Mouse (Mus musculus) hindbrain, postnatal 0 days (tissue): Measurements from ENCODE around the gene Zdhhc1. TPM values are rescaled to one million over a fixed set of nuclear protein-coding genes. Genes with fewer than 3 reads are reported as not detected.

Source experiments
- ATAC-seq: fragments of 200-750 bp; cut with Nextera tagmentation; 2 replicates; pipeline ENCODE4 v1.8.0; 2017; ENCODE audit warnings: mild to moderate bottlenecking, moderate TSS enrichment, moderate library complexity
- DNase-seq: peaks from one replicate; pipeline ENCODE4 v3.0.0-alpha.2; 2015; ENCODE audit warnings: low spot score
- H3K27ac ChIP-seq: fragments of 300-500 bp; sonication (generic); 2 replicates; pipeline ENCODE4 v1.5.1; 2014; ENCODE audit warnings: mild to moderate bottlenecking
- H3K27me3 ChIP-seq: fragments of 300-500 bp; sonication (generic); 2 replicates; pipeline ENCODE4 v1.6.1; 2014; ENCODE audit warnings: low read length, mixed read lengths; ENCODE audit not compliant: insufficient read depth
- H3K36me3 ChIP-seq: fragments of 300-500 bp; sonication (generic); 2 replicates; pipeline ENCODE4 v1.6.1; 2014; ENCODE audit warnings: low read length, mixed read lengths; ENCODE audit not compliant: insufficient read depth
- H3K4me1 ChIP-seq: fragments of 300-500 bp; sonication (generic); 2 replicates; pipeline ENCODE4 v1.6.1; 2014; ENCODE audit warnings: antibody characterized with exemption, low read length, mixed read lengths; ENCODE audit not compliant: insufficient read depth
- H3K4me2 ChIP-seq: fragments of 300-500 bp; sonication (generic); 2 replicates; pipeline ENCODE4 v1.6.1; 2014; ENCODE audit warnings: low read depth, mild to moderate bottlenecking, low read length, moderate library complexity, mixed read lengths
- H3K4me3 ChIP-seq: fragments of 300-500 bp; sonication (generic); 2 replicates; pipeline ENCODE4 v1.5.1; 2014; ENCODE audit warnings: low read length
- H3K9ac ChIP-seq: fragments of 300-500 bp; sonication (generic); replicated peaks from 2 replicates; pipeline ENCODE4 v1.6.1; 2014; ENCODE audit warnings: mild to moderate bottlenecking, low read length, moderate library complexity, mixed read lengths
- H3K9me3 ChIP-seq: fragments of 300-500 bp; sonication (generic); 2 replicates; pipeline ENCODE4 v1.6.1; 2016; ENCODE audit warnings: low read length, mixed read lengths
- CTCF ChIP-seq: IDR thresholded peaks from 2 replicates; pipeline ENCODE4 v1.5.1; 2016; ENCODE audit warnings: antibody characterized with exemption, control low read depth, low read depth
- WGBS: fragments of 180-500 bp; shearing (Covaris S2); extraction: QIAGEN DNeasy Blood & Tissue Kit; methylation state at CpG from one replicate; pipeline ENCODE4 v1.1.7; 2014; 5-methylcytosine and 5-hydroxymethylcytosine counted together
- polyA plus RNA-seq: library from polyadenylated mRNA; unstranded; fragments of >200 nt; fragmentation: Nextera tagmentation; extraction: Ambion mirVana; gene quantifications from 2 replicates; pipeline ENCODE4 v1.2.1, GENCODE M21; 2015
- total RNA-seq: library from RNA; depleted of rRNA; stranded (reverse); fragments of >200 nt; gene quantifications from 2 replicates; pipeline ENCODE4 v1.2.3, GENCODE M21; 2014

Gene Zdhhc1
- total and polyA plus RNA-seq, 2 experiments from 2014 or later, result 31.3 to 54.2 TPM

DNA sequence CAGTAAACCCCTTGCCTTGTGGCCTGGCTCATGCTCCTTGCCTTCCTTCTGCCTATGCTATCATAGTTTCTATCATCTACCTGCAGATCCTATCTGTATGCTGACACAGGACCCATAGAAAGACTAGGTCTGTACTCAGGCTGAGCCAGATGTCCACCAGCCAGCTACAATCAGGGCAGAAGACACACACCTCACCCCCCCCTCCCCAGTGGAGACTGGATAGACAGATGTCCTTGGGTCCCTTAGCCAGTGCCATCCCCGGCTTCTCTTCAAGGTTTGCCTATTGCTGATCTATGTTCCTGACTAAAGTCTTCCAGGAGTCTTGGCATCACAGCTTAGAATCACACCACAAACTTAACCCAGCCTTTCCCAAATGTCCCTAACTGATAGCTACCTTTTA, 31.5 kb upstream of the Zdhhc1 start:
- Histone ChIP-seq H3K36me3 (peaks cover 13% of the 10 kb centered on the region; the same call in 1 of the 2 replicates), H3K4me3 (no peak overlapping the region), H3K9ac (no peak overlapping the region), H3K27me3 (no peaks in the 10 kb centered on the region), H3K27ac (no peak overlapping the region), H3K4me2 (no peak overlapping the region), H3K4me1 (no peaks in the 10 kb centered on the region), H3K9me3 (no peaks in the 10 kb centered on the region)
- TF ChIP-seq CTCF, result no peak
- DNase-seq (no peak), ATAC-seq (no peak)
- WGBS, result 95% methylated on average over 1 of the region's 1 CpGs

DNA sequence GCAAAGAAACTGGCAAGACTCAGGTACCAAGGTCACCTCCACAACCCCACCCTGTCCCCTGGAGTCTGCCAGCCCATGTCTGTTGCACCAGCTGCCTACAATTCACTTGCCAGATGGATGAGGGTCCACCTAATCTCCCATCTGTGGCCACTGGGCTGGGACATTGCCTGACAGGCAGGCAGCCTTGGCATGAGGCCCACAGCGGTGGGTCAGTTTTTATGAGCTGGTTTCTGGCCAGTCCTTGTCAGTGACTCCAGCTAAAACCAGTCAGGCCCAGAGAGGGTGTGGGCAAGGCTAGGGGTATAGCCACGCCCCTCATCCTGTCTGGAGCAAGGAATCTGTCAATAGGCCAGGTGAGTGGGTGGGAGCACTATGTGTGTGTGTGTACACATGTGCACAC, 30.4 kb upstream of the Zdhhc1 start:
- DNase-seq (peak; percentile 72), ATAC-seq (peak; percentile 68)
- Histone ChIP-seq H3K27me3 (no peaks in the 10 kb centered on the region), H3K27ac (no peak overlapping the region), H3K36me3 (peaks cover 21% of the 10 kb centered on the region; the same call in 1 of the 2 replicates), H3K4me3 (no peak overlapping the region), H3K4me2 (no peak overlapping the region), H3K4me1 (no peaks in the 10 kb centered on the region), H3K9ac (no peak overlapping the region), H3K9me3 (no peaks in the 10 kb centered on the region)
- TF ChIP-seq CTCF, result no peak
- WGBS, result 65% methylated on average over 2 of the region's 2 CpGs

DNA sequence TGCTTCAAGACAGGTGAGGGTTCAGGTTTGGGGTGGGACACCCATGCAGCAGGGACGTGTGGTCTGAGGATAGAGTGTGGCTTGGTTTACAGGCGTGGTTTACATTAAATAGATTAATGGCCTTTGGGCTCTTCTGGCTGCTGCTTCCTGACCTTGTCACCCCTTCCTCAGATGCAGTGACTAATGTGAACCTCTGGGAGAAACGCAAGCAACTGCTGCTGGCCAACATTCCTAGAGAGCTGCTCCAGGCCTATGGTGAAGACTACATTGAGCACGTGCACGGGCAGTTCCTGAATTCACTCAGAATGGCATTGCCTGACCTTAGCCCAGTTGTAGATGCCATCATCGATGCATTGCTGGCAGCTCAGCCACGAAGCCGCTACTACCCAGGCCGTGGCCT, 26.2 kb upstream of the Zdhhc1 start:
- Histone ChIP-seq H3K36me3 (peaks cover 9% of the 10 kb centered on the region; the same call in 1 of the 2 replicates), H3K27me3 (no peaks in the 10 kb centered on the region), H3K9me3 (no peaks in the 10 kb centered on the region), H3K4me2 (no peak overlapping the region), H3K9ac (no peak overlapping the region), H3K4me3 (no peak overlapping the region), H3K4me1 (no peaks in the 10 kb centered on the region; the same call in 1 of the 2 replicates), H3K27ac (no peak overlapping the region)
- WGBS, result 81% methylated on average over 9 of the region's 9 CpGs
- DNase-seq (no peak), ATAC-seq (no peak)
- TF ChIP-seq CTCF, result no peak

DNA sequence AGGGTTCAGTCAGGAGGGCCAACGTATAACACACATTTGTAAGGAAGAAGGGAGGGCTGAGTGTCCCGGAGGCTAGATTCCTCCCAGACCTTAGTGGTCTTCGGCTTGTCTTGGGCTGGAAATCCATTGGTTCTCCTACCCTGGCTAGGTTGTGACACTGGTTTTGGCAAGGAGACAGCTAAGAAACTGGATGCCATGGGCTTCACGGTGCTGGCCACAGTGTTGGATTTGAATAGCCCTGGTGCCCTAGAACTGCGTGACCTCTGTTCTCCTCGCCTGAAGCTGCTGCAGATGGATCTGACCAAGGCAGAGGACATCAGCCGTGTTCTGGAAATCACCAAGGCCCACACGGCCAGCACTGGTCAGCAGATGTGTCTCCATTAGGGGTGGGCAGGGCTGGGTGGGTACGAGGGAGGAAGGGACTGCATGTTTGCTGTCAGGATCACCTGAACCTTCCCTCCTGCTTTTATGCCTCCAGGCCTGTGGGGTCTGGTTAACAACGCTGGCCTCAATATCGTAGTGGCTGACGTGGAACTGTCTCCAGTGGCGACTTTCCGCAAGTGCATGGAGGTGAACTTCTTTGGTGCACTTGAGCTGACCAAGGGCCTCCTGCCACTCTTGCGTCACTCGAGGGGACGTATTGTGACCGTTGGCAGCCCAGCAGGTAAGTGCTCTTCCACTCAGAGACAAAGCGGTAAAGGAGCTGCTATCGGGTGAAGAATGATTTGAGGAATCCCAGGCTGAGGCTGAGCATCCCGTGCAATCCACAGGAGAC, 25.5 kb upstream of the Zdhhc1 start:
- no peak overlapping the region for H3K9ac ChIP-seq
- no peak for ATAC-seq
- no peak for DNase-seq
- no peaks in the 10 kb centered on the region for H3K9me3 ChIP-seq
- H3K27me3 ChIP-seq, result no peaks in the 10 kb centered on the region
- no peak overlapping the region for H3K27ac ChIP-seq
- peaks cover 9% of the 10 kb centered on the region; the same call in 1 of the 2 replicates for H3K36me3 ChIP-seq
- 81% methylated on average over 21 of the region's 21 CpGs for WGBS
- no peak overlapping the region for H3K4me3 ChIP-seq
- peak; percentile 47 for TF ChIP-seq CTCF
- H3K4me1 ChIP-seq, result no peaks in the 10 kb centered on the region; the same call in 1 of the 2 replicates
- no peak overlapping the region for H3K4me2 ChIP-seq

DNA sequence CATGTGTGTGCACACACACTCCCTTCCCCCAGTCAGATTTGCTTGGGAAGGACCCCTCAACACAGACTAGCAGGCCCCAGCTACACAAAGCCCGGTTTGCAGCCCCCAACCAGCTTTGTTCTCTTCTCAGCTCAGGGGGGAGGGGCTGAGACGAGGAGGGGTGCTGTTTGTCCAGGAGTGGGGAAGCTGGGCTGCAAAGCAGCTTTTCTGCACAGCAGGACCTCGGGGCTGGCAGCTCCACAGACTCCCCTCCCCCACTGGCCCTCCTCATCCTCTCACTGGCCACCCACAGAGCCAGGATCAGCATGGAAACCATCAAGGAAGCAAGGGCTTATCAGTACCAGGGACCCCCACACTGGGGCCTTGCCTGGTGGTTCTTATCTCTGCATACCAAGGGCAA, 24.4 kb upstream of the Zdhhc1 start:
- Histone ChIP-seq H3K4me1 (no peaks in the 10 kb centered on the region; the same call in 1 of the 2 replicates), H3K27ac (no peak overlapping the region), H3K9me3 (no peaks in the 10 kb centered on the region), H3K4me3 (no peak overlapping the region), H3K4me2 (0 out of 2 replicates have a peak overlapping the region, but pooled peaks have one; percentile 91), H3K27me3 (no peaks in the 10 kb centered on the region), H3K9ac (no peak overlapping the region), H3K36me3 (peaks cover 9% of the 10 kb centered on the region; the same call in 1 of the 2 replicates)
- TF ChIP-seq CTCF, result no peak
- 0% methylated on average over 3 of the region's 3 CpGs for WGBS
- DNase-seq (no peak), ATAC-seq (no peak)

DNA sequence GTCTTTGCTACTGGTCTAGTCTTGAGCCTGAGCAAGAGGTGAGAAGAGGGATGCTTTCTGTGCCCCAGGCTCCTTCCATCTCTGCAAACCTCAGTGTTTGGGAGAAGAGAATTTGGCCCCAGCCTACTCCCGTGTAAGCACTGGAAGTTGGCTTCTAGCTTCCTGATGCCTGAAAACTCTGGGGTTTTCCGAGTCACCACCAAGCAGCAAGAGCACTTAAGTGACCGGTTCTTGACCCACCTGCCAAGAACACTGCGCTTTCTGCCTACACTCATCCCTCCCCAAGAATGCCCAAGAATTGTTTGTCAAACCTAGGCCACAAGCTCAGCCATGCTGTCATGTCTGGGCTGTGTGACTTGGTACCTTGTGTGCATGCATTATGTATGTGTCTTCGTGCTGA, 23.8 kb upstream of the Zdhhc1 start:
- ATAC-seq, result no peak
- H3K36me3 ChIP-seq, result peaks cover 9% of the 10 kb centered on the region; the same call in 1 of the 2 replicates
- no peak overlapping the region for H3K27ac ChIP-seq
- H3K4me2 ChIP-seq, result peak overlapping the region; percentile 91; the same call in 1 of the 2 replicates
- H3K4me3 ChIP-seq, result no peak overlapping the region
- no peak for DNase-seq
- no peaks in the 10 kb centered on the region for H3K27me3 ChIP-seq
- 38% methylated on average over 5 of the region's 5 CpGs for WGBS
- H3K9ac ChIP-seq, result no peak overlapping the region
- no peaks in the 10 kb centered on the region; the same call in 1 of the 2 replicates for H3K4me1 ChIP-seq
- TF ChIP-seq CTCF, result no peak
- no peaks in the 10 kb centered on the region for H3K9me3 ChIP-seq

DNA sequence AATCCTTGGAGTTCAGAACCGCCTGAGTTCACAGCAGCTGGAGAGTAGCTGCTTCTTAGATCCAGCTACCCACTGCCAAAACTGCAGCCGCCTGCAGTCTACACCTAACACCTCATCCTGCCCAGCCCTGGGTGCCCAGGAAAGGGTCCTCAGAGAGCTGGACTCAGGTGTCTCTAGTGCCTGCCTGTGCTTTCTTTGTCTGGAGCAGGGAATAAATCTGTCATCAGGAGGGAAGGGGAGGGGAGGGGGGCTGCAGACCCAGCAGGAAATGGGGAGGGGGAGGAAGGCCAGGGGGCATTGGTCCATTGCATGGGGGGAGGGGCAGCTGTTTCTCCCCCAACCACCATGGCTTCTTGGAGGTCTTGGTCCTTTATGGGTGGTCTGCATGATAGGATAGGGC, 22.9 kb upstream of the Zdhhc1 start:
- H3K4me3 ChIP-seq, result peak overlapping the region; percentile 49; the same call in 1 of the 2 replicates
- H3K9me3 ChIP-seq, result no peaks in the 10 kb centered on the region
- no peak for TF ChIP-seq CTCF
- no peaks in the 10 kb centered on the region; the same call in 1 of the 2 replicates for H3K4me1 ChIP-seq
- DNase-seq (no peak), ATAC-seq (no peak)
- 12% methylated on average over 2 of the region's 2 CpGs for WGBS
- peak overlapping the region; percentile 91 for H3K4me2 ChIP-seq
- peaks cover 9% of the 10 kb centered on the region; the same call in 1 of the 2 replicates for H3K36me3 ChIP-seq
- no peak overlapping the region for H3K9ac ChIP-seq
- no peak overlapping the region for H3K27ac ChIP-seq
- no peaks in the 10 kb centered on the region for H3K27me3 ChIP-seq
